29 mouse cellular contexts compared by ENCODE assay signal in the genomic region with DNA sequence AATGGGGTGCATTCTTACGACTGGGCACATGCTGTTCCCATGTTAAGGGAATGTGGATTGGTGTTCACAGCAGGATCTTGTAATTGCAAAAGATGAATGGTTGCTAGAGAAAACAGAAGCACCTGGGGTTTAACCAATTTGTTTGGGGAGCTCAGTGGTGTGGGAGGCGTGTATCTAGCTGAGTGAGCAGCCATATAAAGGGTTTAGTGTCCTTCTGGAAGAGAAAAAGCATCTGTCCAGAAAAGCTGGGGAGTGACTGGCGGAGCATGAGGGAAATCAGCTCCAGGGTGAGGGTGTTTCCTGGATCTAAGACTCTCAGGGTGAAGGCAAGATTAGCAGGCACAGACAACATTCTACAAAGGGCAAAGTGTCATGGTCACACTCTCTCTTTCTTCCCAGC.
A peak's percentile ranks its signal among the peaks of the same experiment; 100 is the strongest.
DNase-seq lines count a peak whose midpoint lies in the region; ATAC-seq and TF ChIP-seq lines count a peak whose summit lies in the region.
"Had no signal": no experiment of that assay in that cellular context is flagged by ENCODE, and none has a peak within 500 bp of the region (broad histone marks: within the 10 kb centered on the region; RNA-seq: fewer than 3 reads in every experiment).

No protein-coding gene starts in this region.

- H3K27ac ChIP-seq in kidney, embryonic 16.5 days (ENCODE audit: low read length): no peak overlapping the region
- no peak overlapping the region for H3K27ac ChIP-seq in kidney, adult 2 months (ENCODE audit: insufficient read depth, low read depth, low read length)
- no peak overlapping the region for H3K27ac ChIP-seq in neural tube, embryonic 12.5 days
- H3K27ac ChIP-seq: embryonic facial prominence, embryonic 13.5 days; forebrain, embryonic 13.5 days; gastrocnemius, adult 2 months; hindbrain, embryonic 10.5 days; hindbrain, embryonic 15.5 days; limb, embryonic 12.5 days; liver, embryonic 15.5 days; midbrain, embryonic 15.5 days had no signal

- no peaks in the 10 kb centered on the region for H3K27me3 ChIP-seq in kidney, embryonic 16.5 days (ENCODE audit: insufficient read depth, low read length)
- no peaks in the 10 kb centered on the region for H3K27me3 ChIP-seq in kidney, adult 2 months (replicated peaks; ENCODE audit: control insufficient read depth, insufficient read depth, low read length)
- H3K27me3 ChIP-seq in neural tube, embryonic 12.5 days (replicated peaks): no peaks in the 10 kb centered on the region
- H3K27me3 ChIP-seq: embryonic facial prominence, embryonic 13.5 days; forebrain, embryonic 13.5 days; hindbrain, embryonic 15.5 days; limb, embryonic 12.5 days; liver, embryonic 15.5 days; midbrain, embryonic 15.5 days had no signal

- intact Hi-C loops in heart, postnatal 25 days (cut with DNase I): no loop called here

- DNase-seq in heart, adult 11 months: peak; percentile 25
- DNase-seq in heart, postnatal 25 days (ENCODE audit: low spot score): no peak
- DNase-seq in kidney, adult 2 months: no peak
- no peak for DNase-seq in neural tube, embryonic 10.5 days (ENCODE audit: extremely low spot score, low spot score)
- DNase-seq in mesoderm, embryonic 11.5 days (ENCODE audit: low read depth, low spot score): peak; percentile 33
- DNase-seq in lung, postnatal 4 days: no peak
- DNase-seq: adrenal gland, adult 8-10 months; B cell, adult 2 months; cerebellum, adult 8-10 months; cerebellum, postnatal 25 days; gastrocnemius, adult 2 months; gastrocnemius, postnatal 36 days; kidney, adult 11 months; kidney, postnatal 14 days; lung, embryonic 14.5 days; lung, postnatal 14 days; right cerebral cortex, postnatal 14 days; thymus, postnatal 14 days had no signal

- no peaks in the 10 kb centered on the region for H3K4me1 ChIP-seq in kidney, embryonic 16.5 days (ENCODE audit: insufficient read depth, low read length)
- no peaks in the 10 kb centered on the region for H3K4me1 ChIP-seq in kidney, adult 2 months (ENCODE audit: control insufficient read depth, insufficient read depth, low read length)
- H3K4me1 ChIP-seq in neural tube, embryonic 12.5 days: peaks cover 6% of the 10 kb centered on the region
- H3K4me1 ChIP-seq: embryonic facial prominence, embryonic 13.5 days; hindbrain, embryonic 15.5 days; limb, embryonic 12.5 days; liver, embryonic 15.5 days; midbrain, embryonic 15.5 days had no signal

- ATAC-seq in kidney, embryonic 16.5 days (ENCODE audit: low FRiP score, low TSS enrichment): 0 out of 2 replicates have a peak, but pooled peaks have one; percentile 57
- ATAC-seq in neural tube, embryonic 12.5 days (ENCODE audit: low FRiP score, low read depth): peak; percentile 44; the same call in 1 of the 2 replicates
- ATAC-seq: forebrain, embryonic 13.5 days; inflammation-experienced regulatory T-cells, adult 6 months; midbrain, embryonic 15.5 days had no signal

- H3K9me3 ChIP-seq in kidney, embryonic 16.5 days (ENCODE audit: low read length): no peaks in the 10 kb centered on the region
- no peaks in the 10 kb centered on the region for H3K9me3 ChIP-seq in neural tube, embryonic 12.5 days
- H3K9me3 ChIP-seq: embryonic facial prominence, embryonic 13.5 days; forebrain, embryonic 13.5 days; hindbrain, embryonic 10.5 days; liver, embryonic 15.5 days; midbrain, embryonic 15.5 days had no signal

- H3K4me2 ChIP-seq in kidney, embryonic 16.5 days (replicated peaks; ENCODE audit: low read depth, low read length): no peak overlapping the region
- H3K4me2 ChIP-seq in neural tube, embryonic 12.5 days (replicated peaks): no peak overlapping the region
- H3K4me2 ChIP-seq: embryonic facial prominence, embryonic 13.5 days; forebrain, embryonic 13.5 days; hindbrain, embryonic 15.5 days; limb, embryonic 12.5 days; liver, embryonic 15.5 days; lung, embryonic 14.5 days; midbrain, embryonic 15.5 days had no signal

- H3K4me3 ChIP-seq in kidney, embryonic 16.5 days (ENCODE audit: low read length): no peak overlapping the region
- H3K4me3 ChIP-seq in kidney, adult 2 months (ENCODE audit: insufficient read depth, low read depth, low read length): no peak overlapping the region
- H3K4me3 ChIP-seq in neural tube, embryonic 12.5 days: no peak overlapping the region
- H3K4me3 ChIP-seq: embryonic facial prominence, embryonic 13.5 days; forebrain, embryonic 13.5 days; gastrocnemius, adult 2 months; hindbrain, embryonic 10.5 days; hindbrain, embryonic 15.5 days; limb, embryonic 12.5 days; liver, embryonic 15.5 days; midbrain, embryonic 15.5 days; myocyte had no signal

- no peak for TF ChIP-seq CTCF in kidney, adult 2 months (conservative IDR thresholded peaks at IDR 0.05; ENCODE audit: insufficient read depth, insufficient read length, low read depth, low read length)

- no peaks in the 10 kb centered on the region for H3K36me3 ChIP-seq in kidney, embryonic 16.5 days (ENCODE audit: insufficient read depth, low read length)
- H3K36me3 ChIP-seq in kidney, adult 2 months (ENCODE audit: control insufficient read depth, insufficient read depth, low read length): no peaks in the 10 kb centered on the region
- H3K36me3 ChIP-seq in neural tube, embryonic 12.5 days: no peaks in the 10 kb centered on the region
- H3K36me3 ChIP-seq: embryonic facial prominence, embryonic 13.5 days; hindbrain, embryonic 10.5 days; hindbrain, embryonic 15.5 days; limb, embryonic 12.5 days; liver, embryonic 15.5 days; midbrain, embryonic 15.5 days had no signal

- 39% methylated on average over 3 of the region's 3 CpGs for WGBS in kidney, embryonic 16.5 days
- 81% methylated on average over 3 of the region's 3 CpGs for WGBS in kidney, adult 2 months
- WGBS in neural tube, embryonic 12.5 days: 28% methylated on average over 3 of the region's 3 CpGs

- H3K9ac ChIP-seq in kidney, embryonic 16.5 days (replicated peaks; ENCODE audit: low read length): no peak overlapping the region
- no peak overlapping the region for H3K9ac ChIP-seq in neural tube, embryonic 12.5 days
- H3K9ac ChIP-seq: embryonic facial prominence, embryonic 13.5 days; forebrain, embryonic 13.5 days; hindbrain, embryonic 15.5 days; limb, embryonic 12.5 days; liver, embryonic 15.5 days; lung, embryonic 14.5 days; midbrain, embryonic 15.5 days had no signal

- no peak for TF ChIP-seq POLR2A in kidney, adult 2 months (IDR thresholded peaks at IDR 0.05; ENCODE audit: low read depth, low read length)

Comparison
In these comparisons a context has a peak if more than half of its experiments do, and no peak if none do; other contexts are left out.
1. DNase-seq: peak in heart, adult 11 months (single experiment) and mesoderm, embryonic 11.5 days (single experiment); none in heart, postnatal 25 days (single experiment), kidney, adult 2 months (single experiment), neural tube, embryonic 10.5 days (single experiment) and lung, postnatal 4 days (0 of 2).